Mouse (Mus musculus) small intestine, adult 2 months (tissue): ENCODE data around the gene 2700081O15Rik. TPM values are rescaled to one million over a fixed set of nuclear protein-coding genes. Genes with fewer than 3 reads are reported as not detected.
A peak's percentile ranks its signal among the peaks of the same experiment; 100 is the strongest.

ENCODE experiments used
- H3K27ac ChIP-seq: fragments of 200-500 bp; 2 replicates; pipeline ENCODE4 v1.5.1; 2012; ENCODE audit warnings: low read depth, low read length, control low read depth, inconsistent platforms; ENCODE audit not compliant: insufficient read depth
- H3K27me3 ChIP-seq: fragments of 200-500 bp; 2 replicates; pipeline ENCODE4 v1.6.1; 2012; ENCODE audit warnings: mild to moderate bottlenecking, moderate library complexity, low read length, inconsistent platforms; ENCODE audit not compliant: control insufficient read depth, insufficient read depth
- H3K36me3 ChIP-seq: fragments of 200-500 bp; 2 replicates; pipeline ENCODE4 v1.6.1; 2012; ENCODE audit warnings: mild to moderate bottlenecking, low read length, control low read depth, inconsistent platforms; ENCODE audit not compliant: control insufficient read depth, insufficient read depth
- H3K4me1 ChIP-seq: fragments of 200-500 bp; 2 replicates; pipeline ENCODE4 v1.6.1; 2012; ENCODE audit warnings: low read length, inconsistent platforms, mixed read lengths; ENCODE audit not compliant: control insufficient read depth, insufficient read depth, insufficient read length
- H3K4me3 ChIP-seq: fragments of 200-500 bp; 2 replicates; pipeline ENCODE4 v1.5.1; 2012; ENCODE audit warnings: low read depth, mild to moderate bottlenecking, control low read depth, inconsistent platforms, low read length, moderate library complexity
- CTCF ChIP-seq: fragments of 200-500 bp; IDR thresholded peaks from 2 replicates; pipeline ENCODE4 v1.5.1; 2012; ENCODE audit warnings: low read depth, mild to moderate bottlenecking, control low read depth, inconsistent platforms, low read length, moderate library complexity, mixed read lengths; ENCODE audit not compliant: insufficient replicate concordance, insufficient read length; ENCODE audit errors: extremely low read depth
- POLR2A ChIP-seq: fragments of 200-500 bp; IDR thresholded peaks from 2 replicates; pipeline ENCODE4 v1.6.1; 2012; ENCODE audit warnings: low read depth, mild to moderate bottlenecking, control low read depth, inconsistent platforms, low read length, moderate library complexity
- WGBS: fragments of 180-500 bp; shearing (Covaris S2); methylation state at CpG from one replicate; pipeline ENCODE4 v1.1.7; 2018; 5-methylcytosine and 5-hydroxymethylcytosine counted together
- polyA plus RNA-seq: library from polyadenylated mRNA; depleted of rRNA; stranded (reverse); fragments of >200 nt; gene quantifications from 2 replicates; pipeline ENCODE4 v1.2.3, GENCODE M21; 2012

2700081O15Rik gene
- polyA plus RNA-seq, 1 experiment = 11.9 TPM

- Histone ChIP-seq H3K4me1 (no peaks in the 10 kb centered on the region; the same call in 1 of the 2 replicates), H3K27me3 (peaks cover 10% of the 10 kb centered on the region), H3K36me3 (no peaks in the 10 kb centered on the region), H3K27ac (no peak overlapping the region), H3K4me3 (no peak overlapping the region)
- TF ChIP-seq POLR2A = no peak
- TF ChIP-seq CTCF = no peak
- 51% methylated on average over 2 of the region's 2 CpGs for WGBS
These were observed 5.1 kb upstream of the 2700081O15Rik start for GRCm38 (mm10) chr19:7412361-7412760.

- Histone ChIP-seq H3K4me1 (peaks cover 2% of the 10 kb centered on the region), H3K36me3 (no peaks in the 10 kb centered on the region), H3K27me3 (peaks cover 12% of the 10 kb centered on the region), H3K4me3 (peak overlapping the region; percentile 84), H3K27ac (no peak overlapping the region)
- TF ChIP-seq POLR2A = no peak
- no peak for TF ChIP-seq CTCF
- 55% methylated on average over 22 of the region's 22 CpGs for WGBS
These were observed 1.2 kb upstream of the 2700081O15Rik start for GRCm38 (mm10) chr19:7415916-7416833.

- under 1% methylated on average over 54 of the region's 59 CpGs for WGBS
- H3K27me3 ChIP-seq = peaks cover 12% of the 10 kb centered on the region
- peaks cover 3% of the 10 kb centered on the region; the same call in 1 of the 2 replicates for H3K36me3 ChIP-seq
- H3K4me3 ChIP-seq = peak overlapping the region; percentile 84
- H3K27ac ChIP-seq = no peak overlapping the region; the same call in 1 of the 2 replicates
- peaks cover 12% of the 10 kb centered on the region for H3K4me1 ChIP-seq
- TF ChIP-seq CTCF = peak; percentile 69
- no peak for TF ChIP-seq POLR2A
These were observed 755 bp downstream of the 2700081O15Rik start for GRCm38 (mm10) chr19:7417911-7418849.

GRCm38 (mm10) chr19:7419134-7419533 lies 1.7 kb downstream of the 2700081O15Rik start:
- Histone ChIP-seq H3K36me3 (peaks cover 3% of the 10 kb centered on the region; the same call in 1 of the 2 replicates), H3K27ac (no peak overlapping the region), H3K27me3 (peaks cover 12% of the 10 kb centered on the region), H3K4me1 (peaks cover 18% of the 10 kb centered on the region), H3K4me3 (no peak overlapping the region)
- 47% methylated on average over 6 of the region's 6 CpGs for WGBS
- TF ChIP-seq POLR2A = no peak
- TF ChIP-seq CTCF = no peak

GRCm38 (mm10) chr19:7420108-7420507 lies 2.7 kb downstream of the 2700081O15Rik start:
- Histone ChIP-seq H3K4me3 (no peak overlapping the region), H3K27me3 (peaks cover 12% of the 10 kb centered on the region), H3K27ac (no peak overlapping the region), H3K4me1 (peaks cover 18% of the 10 kb centered on the region), H3K36me3 (peaks cover 3% of the 10 kb centered on the region; the same call in 1 of the 2 replicates)
- TF ChIP-seq POLR2A = no peak
- TF ChIP-seq CTCF = no peak
- WGBS = 88% methylated on average over 12 of the region's 12 CpGs

- peaks cover 12% of the 10 kb centered on the region for H3K27me3 ChIP-seq
- no peak overlapping the region for H3K27ac ChIP-seq
- TF ChIP-seq CTCF (no peak), POLR2A (no peak)
- 84% methylated on average over 27 of the region's 27 CpGs for WGBS
- no peak overlapping the region for H3K4me3 ChIP-seq
- peaks cover 4% of the 10 kb centered on the region for H3K36me3 ChIP-seq
- peaks cover 18% of the 10 kb centered on the region for H3K4me1 ChIP-seq
These were observed 3.6 kb downstream of the 2700081O15Rik start for GRCm38 (mm10) chr19:7420841-7421601.
